Mouse (Mus musculus) neural tube, embryonic 13.5 days (tissue): ENCODE results near the gene Kmt5a. TPM values are rescaled to one million over a fixed set of nuclear protein-coding genes. Genes with fewer than 3 reads are reported as not detected.
A peak's percentile ranks its signal among the peaks of the same experiment; 100 is the strongest.
"Not testable (repeated sequence)": the region's sequence is repeated elsewhere in the genome, so short reads cannot be mapped to it uniquely, and the experiment has no call there.

Experiments
- ATAC-seq: fragments of 200-750 bp; cut with Nextera tagmentation; 2 replicates; pipeline ENCODE4 v1.8.0; 2017; ENCODE audit warnings: low read depth, mild to moderate bottlenecking, moderate TSS enrichment, moderate library complexity
- H3K27ac ChIP-seq: fragments of 300-500 bp; sonication (generic); replicated peaks from 2 replicates; pipeline ENCODE4 v1.5.1; 2015; ENCODE audit warnings: moderate library complexity, mild to moderate bottlenecking, inconsistent platforms
- H3K27me3 ChIP-seq: fragments of 300-500 bp; sonication (generic); 2 replicates; pipeline ENCODE4 v1.6.1; 2015; ENCODE audit warnings: mild to moderate bottlenecking, inconsistent platforms
- H3K36me3 ChIP-seq: fragments of 300-500 bp; sonication (generic); 2 replicates; pipeline ENCODE4 v1.6.1; 2015; ENCODE audit warnings: mild to moderate bottlenecking, inconsistent platforms
- H3K4me1 ChIP-seq: fragments of 300-500 bp; sonication (generic); replicated peaks from 2 replicates; pipeline ENCODE4 v1.6.1; 2015; ENCODE audit warnings: inconsistent platforms
- H3K4me2 ChIP-seq: fragments of 300-500 bp; sonication (generic); 2 replicates; pipeline ENCODE4 v1.6.1; 2015; ENCODE audit warnings: inconsistent platforms, mild to moderate bottlenecking, moderate library complexity
- H3K4me3 ChIP-seq: fragments of 300-500 bp; sonication (generic); 2 replicates; pipeline ENCODE4 v1.5.1; 2015; ENCODE audit warnings: mild to moderate bottlenecking, inconsistent platforms
- H3K9ac ChIP-seq: fragments of 300-500 bp; sonication (generic); 2 replicates; pipeline ENCODE4 v1.6.1; 2015; ENCODE audit warnings: moderate library complexity, mild to moderate bottlenecking, inconsistent platforms
- H3K9me3 ChIP-seq: fragments of 300-500 bp; sonication (generic); 2 replicates; pipeline ENCODE4 v1.6.1; 2016; ENCODE audit warnings: inconsistent platforms
- WGBS: fragments of 180-500 bp; shearing (Covaris S2); methylation state at CpG from one replicate; pipeline ENCODE4 v1.1.7; 2015; 5-methylcytosine and 5-hydroxymethylcytosine counted together
- polyA plus RNA-seq: library from polyadenylated mRNA; unstranded; fragments of >200 nt; fragmentation: Nextera tagmentation; extraction: Ambion mirVana; gene quantifications from 2 replicates; pipeline ENCODE4 v1.2.1, GENCODE M21; 2015

The Kmt5a gene
- polyA plus RNA-seq, 1 experiment from 2014 or later, result 37.8 TPM

DNA sequence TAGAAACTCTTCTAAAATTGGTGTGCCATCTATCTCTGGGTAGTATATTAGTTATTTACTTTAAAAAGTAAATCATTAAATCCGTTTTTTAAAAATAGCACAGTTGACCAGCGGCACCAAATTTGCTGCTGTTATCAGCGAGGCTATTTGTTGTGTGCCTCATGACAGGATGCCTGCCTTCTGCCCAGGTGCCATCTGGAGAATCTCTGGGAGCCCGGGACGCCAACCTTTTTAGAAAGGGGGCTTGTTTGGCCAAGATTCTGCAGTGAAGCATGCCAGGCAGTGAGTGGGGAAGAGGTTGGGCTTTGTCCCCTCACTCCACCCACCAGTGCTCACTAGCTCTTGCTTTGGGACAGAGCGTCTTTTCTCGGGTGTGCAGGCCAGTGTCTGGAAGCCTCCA, 10.3 kb downstream of the Kmt5a start:
- Histone ChIP-seq H3K27ac (no peak overlapping the region), H3K4me1 (peaks cover 28% of the 10 kb centered on the region), H3K9me3 (no peaks in the 10 kb centered on the region), H3K9ac (no peak overlapping the region), H3K4me2 (no peak overlapping the region), H3K36me3 (peaks cover 78% of the 10 kb centered on the region), H3K27me3 (no peaks in the 10 kb centered on the region), H3K4me3 (no peak overlapping the region)
- ATAC-seq, result no peak
- 90% methylated on average over 7 of the region's 7 CpGs for WGBS

DNA sequence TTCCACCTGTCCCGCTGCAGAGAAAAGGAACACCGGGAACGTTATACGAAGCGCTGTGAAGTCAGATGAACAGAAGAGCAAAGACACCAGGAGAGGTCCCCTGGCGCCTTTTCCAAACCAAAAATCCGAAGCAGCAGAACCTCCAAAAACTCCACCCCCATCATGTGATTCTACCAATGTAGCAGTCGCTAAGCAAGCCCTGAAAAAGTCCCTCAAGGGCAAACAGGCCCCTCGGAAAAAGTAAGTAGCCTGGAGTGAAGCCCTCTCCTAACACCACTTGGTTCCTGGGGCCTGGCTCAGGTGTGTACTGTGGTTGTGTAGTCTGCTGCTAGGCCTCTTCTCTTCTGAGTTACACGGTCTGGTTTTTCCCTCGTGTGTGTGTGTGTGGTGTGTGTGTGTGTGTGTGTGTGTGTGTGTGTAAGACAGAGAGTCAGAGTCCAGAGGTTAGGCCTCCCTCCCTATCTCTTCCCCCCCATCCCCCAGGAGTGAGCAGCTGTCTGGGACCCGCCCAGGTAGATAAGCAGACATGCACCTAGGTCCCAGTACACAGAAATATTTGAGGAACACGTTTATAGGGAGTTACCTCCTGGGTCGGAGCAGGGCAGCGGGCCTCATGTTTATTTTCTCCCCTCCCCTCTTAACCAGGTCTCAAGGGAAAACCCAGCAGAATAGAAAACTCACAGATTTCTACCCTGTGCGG, 11.1 kb downstream of the Kmt5a start:
- ATAC-seq, result no peak
- H3K9ac ChIP-seq, result no peak overlapping the region
- peaks cover 28% of the 10 kb centered on the region for H3K4me1 ChIP-seq
- H3K27ac ChIP-seq, result no peak overlapping the region
- H3K4me3 ChIP-seq, result no peak overlapping the region
- WGBS, result 87% methylated on average over 16 of the region's 16 CpGs
- H3K4me2 ChIP-seq, result no peak overlapping the region
- peaks cover 86% of the 10 kb centered on the region for H3K36me3 ChIP-seq
- no peaks in the 10 kb centered on the region for H3K27me3 ChIP-seq
- no peaks in the 10 kb centered on the region for H3K9me3 ChIP-seq

DNA sequence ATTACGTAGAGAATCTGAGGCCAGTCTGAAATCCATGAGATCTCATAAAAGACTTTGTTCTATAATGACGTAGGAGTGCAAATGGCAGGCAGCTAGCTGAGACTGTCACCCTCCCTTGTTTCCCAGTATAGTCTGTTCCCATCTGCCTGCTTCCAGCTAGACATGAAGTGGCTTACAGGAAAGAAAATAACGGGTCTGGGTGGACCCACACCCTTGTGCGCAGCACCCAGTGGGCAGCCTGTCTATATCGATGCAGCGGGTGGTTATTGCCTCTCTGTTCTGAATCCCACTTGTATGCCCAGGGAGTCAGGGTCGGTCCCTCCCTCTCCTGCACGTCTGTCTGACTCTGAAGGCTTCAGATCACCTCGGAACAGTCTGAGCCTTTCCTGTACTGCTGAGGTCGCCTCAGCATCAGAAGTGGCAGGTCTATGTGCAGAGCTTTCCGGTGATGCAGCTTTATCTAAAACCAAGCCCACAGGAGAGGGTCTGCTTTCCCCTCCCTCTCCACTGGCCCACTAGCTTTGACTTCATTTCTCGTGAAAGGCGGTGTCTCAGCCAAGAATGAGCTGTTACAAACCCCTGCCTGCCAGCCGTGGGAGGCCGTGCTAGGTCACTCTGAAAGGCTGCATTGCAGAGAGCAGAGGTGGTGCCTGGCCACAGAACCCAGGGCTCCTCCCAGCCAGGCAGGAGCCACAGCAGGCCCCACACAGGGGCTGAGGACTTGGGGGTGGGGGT, 12.9 kb downstream of the Kmt5a start:
- H3K27ac ChIP-seq, result peak overlapping the region; percentile 28; the same call in 1 of the 2 replicates
- peaks cover 97% of the 10 kb centered on the region for H3K36me3 ChIP-seq
- H3K4me3 ChIP-seq, result no peak overlapping the region
- no peak overlapping the region for H3K9ac ChIP-seq
- no peaks in the 10 kb centered on the region for H3K27me3 ChIP-seq
- H3K9me3 ChIP-seq, result no peaks in the 10 kb centered on the region
- WGBS, result 82% methylated on average over 15 of the region's 15 CpGs
- peaks cover 10% of the 10 kb centered on the region for H3K4me1 ChIP-seq
- H3K4me2 ChIP-seq, result no peak overlapping the region
- no peak for ATAC-seq

DNA sequence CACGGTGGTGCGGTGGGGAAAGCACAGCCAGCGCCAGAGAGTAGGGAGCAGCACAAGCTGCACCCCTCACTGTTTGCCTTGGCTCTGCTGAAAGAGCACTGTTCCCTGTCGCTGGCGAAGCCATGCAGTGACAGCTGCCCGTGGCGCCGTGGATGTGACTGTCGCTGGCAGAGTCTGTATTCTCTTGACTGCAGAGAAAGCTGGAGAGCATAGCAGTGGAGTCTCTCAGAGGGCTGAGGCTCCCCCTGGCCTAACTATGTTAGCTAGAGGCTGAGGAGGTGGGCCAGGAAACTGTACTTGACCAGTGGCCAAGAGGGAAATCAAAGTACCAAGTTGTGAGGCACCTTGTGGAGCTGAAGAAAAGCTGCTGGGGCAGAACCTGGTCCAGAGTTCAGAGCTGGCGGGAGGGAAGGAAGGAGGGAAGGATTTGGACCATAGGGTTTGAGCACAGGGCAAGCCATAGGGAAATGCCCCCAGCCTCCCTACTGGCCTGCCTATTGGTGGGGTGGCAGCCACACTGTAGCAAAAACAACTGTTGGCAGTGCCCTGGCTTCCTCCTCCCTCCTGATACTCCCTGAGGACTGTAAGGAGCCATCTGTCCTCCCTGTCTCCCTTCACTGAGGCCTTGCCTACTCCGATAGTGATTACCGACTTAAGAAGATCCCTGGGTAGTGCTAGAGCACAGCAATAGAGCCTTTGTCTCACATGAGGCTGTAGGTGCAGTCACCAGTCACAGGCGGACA, 13.8 kb downstream of the Kmt5a start:
- Histone ChIP-seq H3K27me3 (no peaks in the 10 kb centered on the region), H3K9me3 (no peaks in the 10 kb centered on the region), H3K27ac (peak overlapping the region; percentile 28; the same call in 1 of the 2 replicates), H3K9ac (0 out of 2 replicates have a peak overlapping the region, but pooled peaks have one; percentile 12), H3K36me3 (peaks cover 97% of the 10 kb centered on the region), H3K4me2 (no peak overlapping the region), H3K4me3 (no peak overlapping the region), H3K4me1 (peaks cover 10% of the 10 kb centered on the region)
- no peak for ATAC-seq
- WGBS, result 87% methylated on average over 13 of the region's 13 CpGs

DNA sequence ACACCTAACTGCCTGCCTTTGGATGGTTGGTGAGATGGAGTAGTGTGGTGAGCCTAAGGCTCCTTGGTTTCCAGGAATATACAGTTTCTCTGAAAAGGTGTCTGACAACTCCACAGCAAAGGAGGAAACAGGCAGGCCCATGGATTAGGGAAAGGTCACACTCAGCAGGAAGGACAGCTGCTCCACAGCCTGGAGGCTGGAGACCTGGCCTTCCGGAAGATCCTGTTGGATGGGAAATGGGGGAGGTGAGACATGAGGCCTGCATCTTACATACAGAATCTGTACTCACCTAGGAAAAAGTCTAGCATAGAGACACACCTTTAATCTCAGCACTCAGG, 14.3 kb downstream of the Kmt5a start:
- Histone ChIP-seq H3K4me2 (no peak overlapping the region), H3K9me3 (no peaks in the 10 kb centered on the region), H3K27ac (no peak overlapping the region; the same call in 1 of the 2 replicates), H3K27me3 (no peaks in the 10 kb centered on the region), H3K4me3 (no peak overlapping the region), H3K36me3 (peaks cover 97% of the 10 kb centered on the region), H3K9ac (0 out of 2 replicates have a peak overlapping the region, but pooled peaks have one; percentile 12), H3K4me1 (peaks cover 8% of the 10 kb centered on the region)
- 72% methylated on average over 1 of the region's 1 CpGs for WGBS
- no peak for ATAC-seq

DNA sequence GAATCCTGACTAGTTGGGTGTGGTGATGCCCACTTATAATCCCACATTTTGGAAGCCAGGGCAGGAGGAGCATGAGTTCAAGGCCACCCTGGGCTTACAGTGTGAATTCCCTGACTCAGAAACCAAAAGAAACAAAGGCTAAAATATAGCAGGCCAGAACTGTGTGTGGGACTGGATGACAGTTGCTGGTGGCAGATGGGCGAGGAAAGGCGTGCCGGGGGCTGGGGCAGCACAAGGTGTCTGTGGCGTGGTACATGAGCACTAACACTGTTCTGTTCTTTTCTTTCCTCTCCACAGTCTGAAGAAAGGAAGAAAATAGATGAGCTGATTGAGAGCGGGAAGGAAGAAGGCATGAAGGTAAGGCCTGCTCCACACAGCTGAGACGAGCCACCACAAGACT, 17.0 kb downstream of the Kmt5a start:
- peaks cover 96% of the 10 kb centered on the region for H3K36me3 ChIP-seq
- no peak for ATAC-seq
- H3K4me3 ChIP-seq, result no peak overlapping the region
- H3K9ac ChIP-seq, result no peak overlapping the region
- H3K4me1 ChIP-seq, result no peaks in the 10 kb centered on the region; the same call in 1 of the 2 replicates
- no peak overlapping the region for H3K4me2 ChIP-seq
- no peak overlapping the region for H3K27ac ChIP-seq
- 93% methylated on average over 6 of the region's 6 CpGs for WGBS
- H3K9me3 ChIP-seq, result no peaks in the 10 kb centered on the region
- no peaks in the 10 kb centered on the region for H3K27me3 ChIP-seq

DNA sequence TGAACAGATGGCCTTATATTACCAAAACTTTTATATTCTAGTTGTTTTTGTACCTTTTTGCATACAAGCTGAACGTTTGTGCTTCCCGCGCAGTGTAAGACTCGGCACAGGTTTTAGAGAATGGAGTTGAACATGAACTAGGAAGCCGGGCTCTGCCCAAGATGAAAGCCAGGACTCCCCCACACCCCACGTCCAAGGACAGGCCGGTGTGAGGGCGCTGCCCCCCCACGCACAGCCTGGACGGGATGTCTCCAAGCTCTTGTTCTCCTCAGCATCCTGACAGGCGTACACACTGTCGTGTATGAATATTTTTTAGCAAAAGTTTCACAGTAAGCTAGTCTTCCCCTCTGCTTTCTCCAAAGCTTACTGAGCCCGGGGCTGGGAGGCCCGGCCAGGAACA, 21.2 kb downstream of the Kmt5a start:
- not testable (repeated sequence) for H3K9ac ChIP-seq, H3K4me2 ChIP-seq, ATAC-seq, H3K9me3 ChIP-seq, H3K27me3 ChIP-seq, H3K4me3 ChIP-seq, H3K4me1 ChIP-seq, H3K27ac ChIP-seq
- peaks cover 79% of the 10 kb centered on the region for H3K36me3 ChIP-seq
- 95% methylated on average over 14 of the region's 14 CpGs for WGBS

DNA sequence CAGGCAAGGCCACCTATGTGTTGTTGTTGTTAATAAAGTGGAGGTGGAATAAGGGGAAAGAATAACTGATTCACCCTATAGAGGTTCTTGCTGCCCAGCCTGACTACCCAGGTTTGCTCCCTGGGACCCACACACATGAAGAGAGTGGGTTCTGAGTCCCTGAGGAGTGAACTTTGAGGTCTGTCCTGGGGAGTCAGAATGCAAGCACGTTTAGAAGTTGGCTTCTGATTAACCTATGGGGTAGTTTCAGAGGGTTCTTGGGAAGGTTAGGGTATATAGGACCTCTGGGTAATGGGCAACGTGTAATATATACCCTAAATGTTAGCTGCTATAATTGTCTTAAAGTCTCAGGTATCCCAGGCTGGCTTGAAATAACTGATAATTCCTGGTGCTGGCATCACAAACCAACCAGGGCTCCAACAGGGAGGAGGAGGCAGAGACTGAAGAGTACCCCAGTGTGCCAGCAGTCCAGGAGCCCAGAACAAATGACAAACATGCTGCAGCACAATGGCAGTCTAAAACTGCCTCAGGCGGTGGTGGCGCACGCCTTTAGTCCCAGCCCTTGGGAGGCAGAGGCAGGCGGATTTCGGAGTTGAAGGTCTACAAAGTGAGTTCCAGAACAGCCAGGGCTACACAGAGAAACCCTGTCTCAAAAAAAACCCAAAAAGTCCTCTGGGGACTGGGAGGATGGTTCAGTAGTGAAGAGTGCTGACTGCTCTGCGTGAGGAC, 22.7 kb downstream of the Kmt5a start:
- H3K4me2 ChIP-seq, result no peak overlapping the region
- WGBS, result 90% methylated on average over 8 of the region's 8 CpGs
- ATAC-seq, result no peak
- H3K4me3 ChIP-seq, result no peak overlapping the region
- no peaks in the 10 kb centered on the region for H3K4me1 ChIP-seq
- H3K27ac ChIP-seq, result no peak overlapping the region
- peaks cover 69% of the 10 kb centered on the region for H3K36me3 ChIP-seq
- no peaks in the 10 kb centered on the region for H3K9me3 ChIP-seq
- H3K27me3 ChIP-seq, result no peaks in the 10 kb centered on the region
- no peak overlapping the region for H3K9ac ChIP-seq

DNA sequence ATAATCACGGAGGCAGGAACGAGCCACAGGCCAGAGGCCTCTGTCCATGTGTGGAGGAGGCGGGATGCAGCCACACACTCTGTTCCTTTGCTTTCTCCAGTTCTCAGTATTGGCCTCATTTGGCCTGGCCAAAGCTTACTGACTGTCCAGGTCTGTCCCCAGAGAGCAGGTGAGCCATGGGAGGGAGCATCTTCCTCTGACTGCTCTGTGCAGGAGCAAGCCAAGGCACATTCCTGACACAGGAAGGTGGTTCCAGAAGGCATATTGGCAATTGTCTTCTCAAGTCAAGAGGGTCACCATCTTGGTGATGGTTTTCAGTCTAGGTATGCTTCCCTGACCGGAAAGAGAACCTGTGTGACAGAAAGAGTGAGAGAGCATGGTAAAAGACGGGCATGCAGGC, 23.7 kb downstream of the Kmt5a start:
- no peak overlapping the region for H3K4me3 ChIP-seq
- no peak for ATAC-seq
- no peak overlapping the region for H3K9ac ChIP-seq
- no peak overlapping the region for H3K27ac ChIP-seq
- H3K4me1 ChIP-seq, result no peaks in the 10 kb centered on the region
- peaks cover 68% of the 10 kb centered on the region for H3K36me3 ChIP-seq
- WGBS, result 94% methylated on average over 5 of the region's 5 CpGs
- no peaks in the 10 kb centered on the region for H3K9me3 ChIP-seq
- no peak overlapping the region for H3K4me2 ChIP-seq
- H3K27me3 ChIP-seq, result no peaks in the 10 kb centered on the region

DNA sequence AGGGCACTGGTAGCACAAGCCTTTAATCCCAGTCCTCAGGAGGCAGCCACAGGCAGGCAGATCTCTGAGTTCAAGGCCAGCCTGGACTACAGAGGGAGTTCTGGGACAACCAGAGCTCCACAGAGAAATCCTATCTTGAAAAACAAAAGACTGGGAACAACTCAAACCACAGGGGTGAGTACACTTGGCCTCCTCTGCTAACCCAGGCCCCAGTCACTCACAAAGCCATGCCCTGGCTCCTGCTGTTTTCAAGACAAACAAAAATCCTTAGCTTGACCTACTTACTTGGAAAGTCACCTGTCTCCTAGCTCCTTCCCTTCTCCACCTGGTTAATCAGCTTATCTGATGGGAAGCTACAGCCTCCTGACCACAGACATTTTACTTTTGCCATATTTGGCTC, 25.2 kb downstream of the Kmt5a start:
- no peaks in the 10 kb centered on the region for H3K4me1 ChIP-seq
- H3K27me3 ChIP-seq, result no peaks in the 10 kb centered on the region
- peaks cover 65% of the 10 kb centered on the region for H3K36me3 ChIP-seq
- ATAC-seq, result no peak
- H3K4me2 ChIP-seq, result no peak overlapping the region
- H3K9ac ChIP-seq, result no peak overlapping the region
- no peaks in the 10 kb centered on the region for H3K9me3 ChIP-seq
- no peak overlapping the region for H3K4me3 ChIP-seq
- H3K27ac ChIP-seq, result no peak overlapping the region

DNA sequence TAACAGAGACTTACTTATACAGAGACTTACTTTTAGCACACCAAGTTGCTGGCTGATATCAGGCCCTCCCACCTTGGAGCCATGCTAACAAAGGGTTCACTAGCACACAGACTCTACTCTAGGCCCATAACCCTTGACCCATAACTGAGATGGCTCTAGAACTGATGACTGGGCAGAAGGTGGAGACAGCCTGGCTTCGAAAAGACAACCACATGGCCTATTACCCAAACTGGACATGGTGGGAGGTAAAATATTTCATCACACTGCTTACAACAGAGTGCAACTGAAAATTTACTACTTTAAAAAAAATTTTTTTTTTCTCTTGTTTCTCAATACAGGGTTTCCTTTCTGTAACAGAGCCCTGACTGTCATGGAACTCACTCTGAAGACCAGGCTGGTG, 28.0 kb downstream of the Kmt5a start:
- Histone ChIP-seq H3K27ac (no peak overlapping the region), H3K4me2 (no peak overlapping the region), H3K27me3 (no peaks in the 10 kb centered on the region), H3K4me3 (no peak overlapping the region), H3K9me3 (no peaks in the 10 kb centered on the region), H3K9ac (no peak overlapping the region), H3K36me3 (peaks cover 39% of the 10 kb centered on the region), H3K4me1 (no peaks in the 10 kb centered on the region)
- 86% methylated on average over 1 of the region's 1 CpGs for WGBS
- no peak for ATAC-seq

DNA sequence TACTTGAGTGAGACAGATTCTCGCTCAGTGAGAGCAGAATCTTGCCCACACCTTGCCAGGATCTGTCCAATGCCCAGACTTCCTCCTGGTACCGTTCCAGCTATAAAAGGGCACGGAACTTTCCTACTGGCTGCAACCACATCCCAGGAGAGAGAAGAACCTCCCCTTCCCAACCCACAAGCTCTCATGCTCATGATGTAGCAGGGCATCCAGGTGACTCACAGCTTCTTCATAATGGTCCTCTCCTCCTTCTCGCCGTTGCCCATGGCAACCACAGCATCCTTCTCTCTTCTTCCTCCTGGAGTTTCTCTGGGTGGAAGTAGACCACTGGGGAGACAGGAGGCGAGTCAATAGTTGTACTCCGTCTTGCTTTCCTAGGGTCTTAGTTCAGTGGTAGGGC, 28.6 kb downstream of the Kmt5a start:
- Histone ChIP-seq H3K4me2 (no peak overlapping the region), H3K9me3 (no peaks in the 10 kb centered on the region), H3K27ac (no peak overlapping the region), H3K9ac (no peak overlapping the region), H3K27me3 (no peaks in the 10 kb centered on the region), H3K4me1 (no peaks in the 10 kb centered on the region), H3K4me3 (no peak overlapping the region), H3K36me3 (peaks cover 33% of the 10 kb centered on the region)
- ATAC-seq, result no peak
- WGBS, result 88% methylated on average over 7 of the region's 7 CpGs
